Mouse (Mus musculus): ENCODE data around the gene Sipa1l3.

Sipa1l3 gene

DNA sequence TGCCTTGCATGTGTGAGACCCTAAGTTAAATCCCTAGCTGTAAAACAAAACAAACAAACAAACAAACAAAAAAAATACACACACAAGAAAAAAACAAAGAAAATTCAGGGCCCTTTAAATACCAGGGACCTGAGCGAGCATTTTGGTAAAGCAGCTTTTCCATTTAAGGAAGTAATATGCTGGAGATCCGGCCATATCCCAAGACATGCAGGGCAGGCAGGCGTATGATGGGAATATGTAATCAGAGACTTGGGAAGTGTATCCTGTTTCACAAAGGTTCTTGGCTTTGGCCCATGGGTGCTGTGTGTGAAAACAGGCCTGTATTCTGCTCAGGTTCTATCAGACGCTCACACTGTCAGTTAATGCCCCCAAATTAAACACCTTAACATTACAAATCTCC lies 240.9 kb downstream of the Sipa1l3 start:
- no peak for DNase-seq

DNA sequence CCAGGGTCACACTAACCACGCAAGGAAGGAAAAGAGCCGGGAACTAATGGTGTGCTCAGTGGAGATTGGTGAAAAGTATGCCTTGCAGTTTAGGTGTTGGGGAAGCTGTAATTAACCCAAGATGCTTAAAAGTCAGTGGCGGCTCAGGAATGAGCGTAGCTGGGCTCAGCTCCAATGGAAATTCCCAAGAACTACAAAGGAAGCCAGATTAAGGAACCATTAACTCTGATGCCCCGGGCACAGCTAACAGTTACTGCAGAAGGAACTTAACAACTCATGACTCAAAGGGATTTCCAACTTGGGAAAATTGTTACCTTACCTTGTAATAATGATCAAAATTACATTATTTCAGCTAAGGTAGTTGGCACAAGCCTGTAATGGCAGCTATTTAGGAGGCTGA lies 241.7 kb downstream of the Sipa1l3 start:
- peak; percentile 68 for DNase-seq

- no peak for DNase-seq
These were observed 246.6 kb downstream of the Sipa1l3 start for GRCm38 (mm10) chr7:29271687-29272465.

- no peak for DNase-seq
These were observed 248.0 kb downstream of the Sipa1l3 start for GRCm38 (mm10) chr7:29270445-29270844.

All from kidney, adult 18-20 months (tissue).